Mouse (Mus musculus): ENCODE measurements around the gene Ndufa11. TPM values are rescaled to one million over a fixed set of nuclear protein-coding genes. Genes with fewer than 3 reads are reported as not detected.

The Ndufa11 gene
- total RNA-seq, 1 experiment from 2014 or later = 31.2 TPM

DNA sequence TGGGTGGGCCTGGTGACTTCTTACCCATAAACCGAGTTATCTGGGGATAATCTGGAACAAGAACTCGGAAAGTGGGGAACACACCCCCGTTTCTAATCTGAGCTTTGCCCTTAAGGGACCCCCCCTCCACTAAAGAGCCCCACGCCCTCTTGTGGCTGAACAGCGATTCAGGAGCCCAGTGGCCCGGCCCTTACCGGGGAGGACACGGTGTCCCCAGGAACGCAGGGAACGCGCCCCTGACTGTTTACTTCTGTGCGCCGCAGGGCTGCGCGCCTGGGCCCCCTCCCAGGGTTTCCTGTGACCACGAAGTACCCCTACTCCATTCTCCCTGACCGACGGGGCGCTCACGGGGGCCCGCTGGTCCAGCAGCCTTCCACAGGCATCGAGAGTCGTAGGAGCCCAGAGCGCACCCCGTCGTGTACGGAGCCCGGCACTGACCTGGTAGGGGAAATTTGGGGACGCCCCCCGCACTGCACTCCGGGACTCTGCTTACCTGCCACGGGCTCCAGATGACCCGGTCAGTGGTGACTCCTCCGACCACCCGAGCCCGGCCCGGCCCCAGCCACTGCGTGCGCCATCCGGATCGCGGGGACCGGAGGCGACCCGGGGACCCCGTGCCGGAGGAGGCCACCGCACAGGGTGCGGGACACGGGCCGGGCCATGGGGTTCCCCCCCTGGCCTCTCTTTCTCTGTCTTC lies 39.3 kb downstream of the Ndufa11 start:
- ATAC-seq (ENCODE audit: extremely low read depth, insufficient number of reproducible peaks, low FRiP score, poor library complexity, severe bottlenecking) = no peak

DNA sequence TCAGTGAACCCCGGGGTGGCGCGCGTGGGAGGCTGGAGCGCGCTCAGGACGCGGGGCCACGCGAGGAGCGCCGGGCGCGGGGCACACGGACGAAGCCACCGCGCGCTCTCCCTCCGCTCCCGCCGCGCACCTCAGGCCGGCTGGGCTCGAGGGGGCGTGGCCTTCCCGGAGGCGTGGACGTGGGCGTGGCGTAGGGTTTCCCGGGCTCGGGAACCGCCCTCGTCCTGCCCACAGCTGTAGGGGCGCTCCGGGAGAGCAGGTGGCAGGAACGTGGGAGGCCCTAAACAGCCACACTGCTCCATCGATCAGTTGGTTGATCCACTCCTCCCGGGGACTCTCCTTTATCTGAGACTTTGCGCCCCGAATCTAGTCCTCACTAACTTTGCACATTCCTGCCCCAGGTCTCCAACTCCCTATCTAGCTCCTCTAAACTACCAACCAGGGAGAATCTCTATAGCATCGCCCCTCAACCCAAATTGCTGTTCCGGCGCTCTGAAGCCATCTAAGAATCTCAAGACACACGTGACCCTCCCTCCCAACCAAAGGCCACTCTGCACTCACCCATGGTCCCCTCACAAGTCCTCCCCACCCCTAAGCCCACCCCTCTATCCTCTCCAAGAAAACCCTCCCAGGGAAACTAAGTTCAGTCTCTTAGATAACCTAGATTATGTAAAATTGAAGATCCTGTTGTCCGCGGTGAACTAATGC lies 40.0 kb downstream of the Ndufa11 start, which contains the start of gene Nrtn:
Gene Nrtn, minus strand, starts transcription at position 115 of the 708 bp plus-strand sequence.
- ATAC-seq (ENCODE audit: extremely low read depth, insufficient number of reproducible peaks, low FRiP score, poor library complexity, severe bottlenecking) = no peak

DNA sequence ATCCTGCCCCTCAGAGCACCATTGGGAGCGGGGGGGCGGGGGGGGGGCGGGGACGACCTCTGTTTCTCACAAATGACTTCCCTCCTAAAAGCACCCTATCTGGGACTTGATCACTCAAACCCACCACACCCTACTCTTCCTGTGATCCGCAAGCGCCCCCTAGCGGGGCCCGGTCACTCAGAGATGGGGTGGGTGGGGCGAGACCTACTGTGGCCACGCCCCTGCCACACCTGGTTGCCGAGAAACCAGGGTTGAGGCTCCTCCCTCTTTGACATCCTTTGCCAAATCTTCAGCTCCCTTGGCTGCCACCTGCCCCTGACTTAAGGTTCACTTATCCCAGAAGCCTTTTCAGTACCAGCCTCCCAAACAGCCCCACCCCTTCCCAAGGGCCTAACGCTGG lies 40.6 kb downstream of the Ndufa11 start:
- ATAC-seq (ENCODE audit: extremely low read depth, insufficient number of reproducible peaks, low FRiP score, poor library complexity, severe bottlenecking) = peak; percentile 39; the same call in 1 of the 2 replicates

DNA sequence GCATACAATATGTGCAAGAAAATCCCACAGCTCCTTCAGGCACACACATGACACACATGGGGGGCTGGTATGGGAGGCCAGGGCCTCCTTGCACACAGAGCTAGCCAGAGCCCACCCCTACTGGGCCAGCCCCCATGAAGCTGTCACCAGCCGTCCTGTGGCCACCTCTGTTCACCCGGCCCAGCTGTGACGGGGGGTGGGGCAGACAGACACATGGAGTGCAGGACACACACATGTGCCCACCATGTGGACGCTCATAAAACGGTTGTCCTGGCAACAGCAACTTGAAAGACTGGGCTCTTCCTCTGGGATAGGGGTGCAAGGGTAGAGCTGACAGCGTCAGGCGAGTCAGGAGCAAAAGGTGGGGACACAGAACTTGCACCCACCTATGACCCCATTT lies 41.7 kb downstream of the Ndufa11 start:
- no peak for ATAC-seq (ENCODE audit: extremely low read depth, insufficient number of reproducible peaks, low FRiP score, poor library complexity, severe bottlenecking)

DNA sequence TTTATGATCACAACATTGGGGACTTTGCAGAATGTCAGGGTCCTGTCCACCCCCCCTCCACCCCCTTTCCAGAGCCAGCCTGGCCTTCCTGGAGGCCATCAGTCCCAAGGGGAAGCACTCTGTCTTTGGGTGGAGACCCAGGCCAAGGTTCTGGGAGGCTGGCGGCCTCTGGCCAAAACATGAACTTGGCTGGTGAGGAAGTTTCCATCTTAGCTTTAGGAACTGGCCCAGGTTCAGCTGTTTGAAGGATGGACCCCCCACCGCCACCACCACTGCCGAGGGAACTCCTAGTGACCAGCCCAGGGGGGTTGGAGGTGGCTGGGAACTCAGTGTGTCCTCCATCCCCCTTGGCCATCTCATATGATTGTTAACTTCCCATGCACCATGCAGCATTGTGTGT lies 43.5 kb downstream of the Ndufa11 start:
- no peak for ATAC-seq (ENCODE audit: extremely low read depth, insufficient number of reproducible peaks, low FRiP score, poor library complexity, severe bottlenecking)

DNA sequence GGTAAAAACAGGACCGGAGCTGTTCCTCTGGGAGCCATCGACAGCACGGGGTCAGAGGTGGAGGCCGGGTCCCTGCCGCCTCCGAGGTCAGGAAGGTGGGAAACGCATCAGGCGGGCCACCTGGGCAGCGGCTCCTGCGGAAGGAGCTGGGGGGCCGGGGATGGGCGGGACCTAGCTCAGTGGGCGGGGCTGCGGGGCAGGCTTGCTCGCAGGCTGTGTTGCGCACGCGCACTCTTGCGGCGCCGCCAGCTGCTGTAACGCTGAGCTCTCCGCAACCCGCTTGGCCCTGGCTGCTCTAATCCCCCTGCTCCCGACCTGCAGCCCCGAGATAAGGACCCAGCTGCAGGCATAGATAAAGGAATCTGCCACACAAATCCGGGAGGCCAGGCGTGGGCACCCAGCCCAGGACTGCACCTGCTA lies 44.4 kb downstream of the Ndufa11 start:
- ATAC-seq (ENCODE audit: extremely low read depth, insufficient number of reproducible peaks, low FRiP score, poor library complexity, severe bottlenecking) = no peak

DNA sequence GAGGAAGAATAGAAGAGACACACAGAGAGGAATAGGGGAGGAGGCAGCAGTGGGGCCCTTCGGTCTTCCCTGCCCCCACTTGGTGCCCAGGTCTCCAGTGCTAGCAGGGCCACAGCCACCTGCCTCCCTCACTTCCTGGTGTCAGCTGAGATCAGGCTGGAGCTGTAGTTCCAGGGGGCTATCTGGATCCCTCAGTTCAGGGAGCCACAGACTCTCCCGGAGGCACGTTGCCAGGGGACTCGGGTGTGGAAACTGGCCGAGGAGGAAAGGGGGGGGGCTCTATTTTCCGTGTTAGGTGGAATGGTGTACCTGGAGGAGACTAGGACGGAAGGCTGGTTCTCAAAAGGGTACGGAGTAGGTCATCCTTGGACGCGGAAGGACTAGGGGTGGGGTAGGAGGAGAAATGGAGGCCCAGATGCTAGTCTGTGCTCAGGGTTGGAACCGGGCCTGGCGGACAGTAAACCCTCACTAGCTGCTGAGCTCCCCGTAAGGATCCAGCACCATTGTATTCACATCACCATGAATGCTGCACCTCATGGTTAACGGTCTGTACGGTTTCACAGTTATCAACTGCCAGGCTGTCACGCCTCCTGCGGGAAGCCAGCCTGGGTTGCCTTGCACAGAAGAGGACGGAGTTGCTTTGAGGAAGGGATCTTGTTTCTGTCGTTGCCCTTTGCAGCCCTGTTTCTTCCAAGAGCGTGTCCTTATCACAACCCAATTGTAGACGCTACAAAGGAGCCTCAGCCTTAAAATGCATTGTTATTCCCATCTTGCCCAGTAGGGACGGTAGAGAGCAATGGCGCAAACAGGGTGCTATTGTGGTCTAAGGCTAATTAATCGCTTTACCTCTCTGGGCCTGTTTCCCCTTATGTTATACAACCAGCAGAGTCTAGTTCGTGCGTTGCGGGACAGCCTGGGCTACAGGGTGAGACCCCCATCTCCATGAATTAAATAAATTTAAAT lies 45.5 kb downstream of the Ndufa11 start:
- ATAC-seq (ENCODE audit: extremely low read depth, insufficient number of reproducible peaks, low FRiP score, poor library complexity, severe bottlenecking) = peak; percentile 45; the same call in 1 of the 2 replicates

DNA sequence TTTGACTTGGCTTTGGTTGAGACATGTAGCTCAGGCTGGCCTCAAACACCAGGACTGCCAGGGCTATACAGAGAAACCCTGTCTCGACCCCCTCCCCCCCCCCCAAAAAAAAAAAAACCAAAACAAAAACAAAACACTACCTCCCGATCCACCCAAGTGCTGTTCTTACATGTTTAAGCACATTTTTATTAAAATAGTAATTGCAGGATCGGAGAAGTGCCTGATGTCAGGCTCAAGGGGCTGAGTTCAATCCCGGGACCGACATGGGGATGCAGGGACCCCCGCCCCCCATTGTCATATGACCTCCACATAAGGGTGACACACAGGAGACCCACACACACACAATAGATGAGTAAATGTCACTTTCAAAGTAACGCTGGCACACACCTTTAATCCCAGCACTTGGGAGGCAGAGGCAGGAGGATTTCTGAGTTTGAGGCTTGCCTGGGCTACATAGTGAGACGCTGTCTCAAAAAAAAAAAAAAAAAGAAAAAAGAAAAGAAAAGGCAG lies 46.2 kb downstream of the Ndufa11 start:
- no peak for ATAC-seq (ENCODE audit: extremely low read depth, insufficient number of reproducible peaks, low FRiP score, poor library complexity, severe bottlenecking)

DNA sequence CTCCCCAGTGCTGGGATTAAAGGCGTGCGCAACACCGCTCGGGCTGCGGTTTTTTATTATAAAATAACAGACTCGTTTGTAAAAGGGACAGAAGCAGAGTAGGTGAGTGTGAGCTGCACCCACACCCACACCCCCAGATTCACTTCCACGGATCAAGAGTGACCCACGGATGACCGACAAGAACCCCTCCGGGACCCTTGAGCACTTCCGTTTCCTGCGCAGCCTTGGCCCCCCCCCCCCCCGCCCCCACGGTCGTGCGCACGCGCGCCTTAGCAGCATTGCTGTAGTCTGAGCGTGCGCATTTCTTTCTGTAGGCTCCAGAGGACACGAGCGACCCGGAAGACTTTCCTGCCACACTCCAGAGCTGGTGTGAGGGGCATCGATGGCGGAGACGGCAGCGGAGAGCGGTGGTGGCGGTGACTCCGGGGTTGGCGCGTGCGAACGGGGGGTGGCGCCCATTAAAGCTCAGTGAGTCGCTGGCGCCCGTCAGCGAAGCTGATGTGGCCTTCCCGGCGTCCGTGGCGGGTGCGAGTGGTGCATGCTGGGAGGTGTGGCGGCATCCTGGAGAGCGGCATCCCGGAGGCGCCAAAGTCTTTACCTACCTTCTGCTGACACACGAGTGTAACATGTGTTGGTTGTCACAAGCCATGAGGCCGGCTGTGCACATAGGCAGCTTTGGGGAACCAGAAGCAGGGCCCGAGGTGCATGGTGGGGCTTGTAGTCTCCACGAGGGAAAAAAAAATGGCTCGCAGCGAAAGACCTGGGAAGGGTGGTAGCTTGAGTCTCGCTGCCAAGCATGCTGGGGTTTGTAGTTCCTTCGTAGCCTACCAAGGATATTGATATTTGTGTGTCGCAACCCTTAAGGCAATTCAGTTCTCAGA lies 47.1 kb downstream of the Ndufa11 start, which contains the start of gene Dus3l:
Gene Dus3l, plus strand, starts transcription at position 284 of the 881 bp plus-strand sequence.
- ATAC-seq (ENCODE audit: extremely low read depth, insufficient number of reproducible peaks, low FRiP score, poor library complexity, severe bottlenecking) = peak; percentile 76

DNA sequence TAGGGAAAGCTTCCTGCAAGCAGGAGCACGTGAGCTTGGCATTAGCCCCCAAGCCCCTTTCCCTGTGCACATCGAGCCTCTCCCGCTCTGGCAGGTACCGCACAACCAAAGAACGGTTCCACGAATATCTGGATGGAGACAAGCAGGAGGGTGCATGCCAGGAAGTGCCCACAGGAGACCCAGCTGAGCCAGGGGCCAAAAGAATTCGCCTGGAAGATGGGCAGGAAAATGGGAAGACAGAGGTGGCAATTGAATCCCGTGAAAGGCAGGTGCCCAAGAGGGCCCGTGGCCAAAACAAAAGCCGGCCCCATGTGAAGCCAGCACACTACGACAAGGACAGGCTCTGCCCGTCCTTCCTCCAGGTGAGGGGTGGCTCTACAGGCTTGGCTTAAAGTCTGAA lies 47.9 kb downstream of the Ndufa11 start:
- ATAC-seq (ENCODE audit: extremely low read depth, insufficient number of reproducible peaks, low FRiP score, poor library complexity, severe bottlenecking) = no peak

DNA sequence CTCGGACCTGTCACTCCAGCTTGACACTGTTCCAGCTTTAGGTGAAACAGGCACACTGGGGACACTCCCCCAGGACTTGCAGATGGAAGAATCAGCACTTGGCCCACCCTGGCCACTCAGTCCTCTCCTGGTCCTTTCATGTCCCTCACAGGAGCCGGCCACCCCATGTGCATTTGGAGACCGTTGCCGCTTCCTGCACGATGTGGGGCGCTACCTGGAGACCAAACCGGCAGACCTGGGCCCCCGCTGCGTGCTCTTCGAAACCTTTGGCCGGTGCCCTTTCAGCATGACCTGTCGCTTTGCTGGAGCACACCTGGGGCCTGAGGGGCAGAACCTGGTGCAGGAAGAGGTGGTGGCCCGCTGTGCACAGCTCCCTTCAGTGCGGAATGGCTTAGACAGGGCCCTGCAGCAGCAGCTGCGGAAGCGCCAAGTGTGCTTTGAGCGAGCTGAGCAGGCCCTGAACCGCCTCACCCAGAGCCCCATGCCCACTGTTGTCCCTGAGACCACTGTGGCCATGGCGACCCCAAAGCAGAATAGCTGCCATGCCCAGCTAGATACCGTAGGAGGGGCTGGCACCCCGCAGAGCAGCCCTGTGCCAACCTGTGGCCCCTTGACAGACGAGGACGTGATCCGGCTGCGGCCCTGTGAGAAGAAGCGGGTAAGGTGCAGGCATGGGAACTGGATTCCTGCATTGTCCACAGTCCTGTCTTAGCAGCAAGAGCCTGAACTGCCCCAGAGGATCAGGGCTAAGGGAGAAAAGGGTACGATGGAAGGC lies 49.3 kb downstream of the Ndufa11 start:
- no peak for ATAC-seq (ENCODE audit: extremely low read depth, insufficient number of reproducible peaks, low FRiP score, poor library complexity, severe bottlenecking)

DNA sequence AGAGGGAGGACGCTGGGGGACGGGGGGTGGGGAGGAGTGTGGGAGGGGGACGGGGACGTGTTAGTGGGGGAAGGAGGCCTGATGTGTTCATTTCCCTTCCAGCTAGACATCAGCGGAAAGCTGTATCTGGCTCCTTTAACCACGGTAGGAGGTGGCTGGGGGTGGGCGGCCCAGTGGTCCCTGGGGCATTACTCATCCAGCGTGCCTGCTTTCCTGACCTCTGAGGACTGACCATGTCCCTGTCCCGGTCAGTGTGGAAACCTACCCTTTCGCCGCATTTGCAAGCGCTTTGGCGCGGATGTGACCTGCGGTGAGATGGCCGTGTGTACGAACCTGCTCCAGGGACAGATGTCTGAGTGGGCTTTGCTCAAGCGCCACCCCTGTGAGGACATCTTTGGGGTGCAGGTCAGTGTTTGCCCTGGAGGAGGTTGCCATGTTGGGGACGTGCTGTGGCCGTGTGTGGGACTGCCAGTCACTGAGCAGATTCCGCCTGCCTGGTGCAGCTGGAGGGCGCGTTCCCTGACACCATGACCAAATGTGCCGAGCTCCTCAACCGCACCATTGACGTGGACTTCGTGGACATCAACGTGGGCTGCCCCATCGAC lies 50.1 kb downstream of the Ndufa11 start:
- ATAC-seq (ENCODE audit: extremely low read depth, insufficient number of reproducible peaks, low FRiP score, poor library complexity, severe bottlenecking) = no peak

DNA sequence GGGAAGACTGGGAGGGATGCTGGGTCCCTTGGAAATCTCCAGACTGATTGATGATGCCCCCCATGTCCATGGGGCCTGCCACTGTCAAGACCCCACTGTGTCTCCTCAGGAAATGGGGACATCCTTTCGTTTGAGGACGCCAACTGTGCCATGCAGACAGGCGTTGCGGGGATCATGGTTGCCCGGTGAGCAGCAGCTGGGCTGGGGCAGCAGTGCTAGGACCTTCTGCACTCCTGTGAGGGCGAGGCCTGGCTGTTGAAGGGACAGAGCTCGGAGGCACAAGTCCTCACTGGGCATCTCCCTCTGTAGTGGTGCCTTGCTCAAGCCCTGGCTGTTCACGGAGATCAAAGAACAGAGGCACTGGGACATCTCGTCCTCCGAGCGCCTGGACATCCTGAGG lies 51.4 kb downstream of the Ndufa11 start:
- ATAC-seq (ENCODE audit: extremely low read depth, insufficient number of reproducible peaks, low FRiP score, poor library complexity, severe bottlenecking) = no peak

DNA sequence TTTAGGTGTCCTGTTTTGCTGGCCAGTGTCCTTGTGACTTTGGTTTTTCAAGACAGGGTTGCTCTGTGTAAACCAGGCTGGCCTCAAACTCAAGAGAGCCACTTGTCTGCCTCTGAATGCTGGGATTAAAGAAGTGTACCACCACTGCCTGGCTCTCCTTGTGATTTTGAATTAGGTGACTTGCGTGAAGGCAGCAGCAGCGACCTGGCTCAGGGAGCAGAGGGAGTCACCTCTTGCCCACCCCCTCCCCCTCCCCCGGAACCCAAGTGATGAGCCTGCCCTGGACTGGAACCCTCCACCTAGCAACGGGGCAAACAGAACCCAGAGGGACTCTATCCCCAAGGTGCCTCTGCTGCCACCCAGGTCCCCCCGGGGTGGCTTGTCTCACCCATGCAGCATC lies 52.4 kb downstream of the Ndufa11 start, which contains the start of gene Prr22:
Gene Prr22, plus strand, starts transcription at position 301 of the 400 bp plus-strand sequence.
- ATAC-seq (ENCODE audit: extremely low read depth, insufficient number of reproducible peaks, low FRiP score, poor library complexity, severe bottlenecking) = no peak
